Mouse (Mus musculus): ENCODE data around the gene Sdr39u1. TPM values are rescaled to one million over a fixed set of nuclear protein-coding genes. Genes with fewer than 3 reads are reported as not detected.

The Sdr39u1 gene
- polyA plus RNA-seq, 1 experiment from 2014 or later = 27.5 TPM

DNA sequence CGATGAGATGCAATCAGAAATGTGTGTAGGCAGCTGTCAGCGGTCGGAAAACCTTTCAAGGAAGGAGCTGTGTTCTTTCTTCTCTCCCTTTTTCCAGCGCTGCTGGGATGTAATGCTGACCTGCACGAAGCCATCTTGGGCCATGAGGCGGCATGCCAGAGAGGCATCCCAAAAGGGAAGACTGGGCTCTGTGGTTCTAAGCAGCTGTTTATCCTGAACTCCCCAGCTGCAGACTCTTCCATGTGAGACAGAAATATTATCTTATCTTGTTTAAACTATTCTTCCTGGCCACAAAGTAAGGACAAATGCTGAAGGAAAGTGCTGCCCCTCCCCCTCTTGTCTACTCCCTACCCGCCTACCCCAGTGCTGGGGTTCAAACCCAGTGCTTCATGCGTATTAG lies 19.1 kb downstream of the Sdr39u1 start:
- peaks cover 34% of the 10 kb centered on the region for H3K4me1 ChIP-seq
- H3K36me3 ChIP-seq = no peaks in the 10 kb centered on the region
- H3K27ac ChIP-seq (replicated peaks) = no peak overlapping the region
- no peaks in the 10 kb centered on the region for H3K9me3 ChIP-seq (replicated peaks)
- WGBS = 83% methylated on average over 8 of the region's 8 CpGs
- DNase-seq (ENCODE audit: low spot score) = no peak
- H3K4me3 ChIP-seq = no peak overlapping the region
- H3K27me3 ChIP-seq (ENCODE audit: low read depth, poor library complexity, severe bottlenecking) = 0 out of 2 replicates have a peak, but pooled peaks cover 4% of the 10 kb centered on the region

DNA sequence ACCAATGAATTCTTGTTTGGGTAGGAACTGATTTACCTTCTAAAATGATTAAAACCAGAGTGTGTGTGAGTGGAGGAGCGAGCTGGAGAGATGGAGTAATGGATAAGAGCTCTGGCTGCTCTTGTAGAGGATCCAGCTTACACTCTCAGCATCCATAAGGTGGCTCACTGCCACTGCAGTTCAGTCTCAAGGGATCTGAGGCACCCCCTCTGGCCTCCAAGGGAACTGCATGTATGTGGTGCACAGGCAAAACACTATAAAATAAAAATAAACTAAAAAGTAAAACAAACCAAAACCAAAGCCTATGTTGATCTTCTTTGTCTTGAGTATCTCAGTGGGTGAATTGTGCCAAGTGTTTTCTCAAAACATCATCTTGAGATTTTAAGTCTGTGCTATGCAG lies 20.5 kb downstream of the Sdr39u1 start:
- 32% methylated on average over 1 of the region's 1 CpGs for WGBS
- H3K27me3 ChIP-seq (ENCODE audit: low read depth, poor library complexity, severe bottlenecking) = 0 out of 2 replicates have a peak, but pooled peaks cover 4% of the 10 kb centered on the region
- DNase-seq (ENCODE audit: low spot score) = peak; percentile 57
- no peak overlapping the region for H3K27ac ChIP-seq (replicated peaks)
- H3K9me3 ChIP-seq (replicated peaks) = no peaks in the 10 kb centered on the region
- no peaks in the 10 kb centered on the region for H3K36me3 ChIP-seq
- H3K4me3 ChIP-seq = no peak overlapping the region
- H3K4me1 ChIP-seq = peaks cover 25% of the 10 kb centered on the region

DNA sequence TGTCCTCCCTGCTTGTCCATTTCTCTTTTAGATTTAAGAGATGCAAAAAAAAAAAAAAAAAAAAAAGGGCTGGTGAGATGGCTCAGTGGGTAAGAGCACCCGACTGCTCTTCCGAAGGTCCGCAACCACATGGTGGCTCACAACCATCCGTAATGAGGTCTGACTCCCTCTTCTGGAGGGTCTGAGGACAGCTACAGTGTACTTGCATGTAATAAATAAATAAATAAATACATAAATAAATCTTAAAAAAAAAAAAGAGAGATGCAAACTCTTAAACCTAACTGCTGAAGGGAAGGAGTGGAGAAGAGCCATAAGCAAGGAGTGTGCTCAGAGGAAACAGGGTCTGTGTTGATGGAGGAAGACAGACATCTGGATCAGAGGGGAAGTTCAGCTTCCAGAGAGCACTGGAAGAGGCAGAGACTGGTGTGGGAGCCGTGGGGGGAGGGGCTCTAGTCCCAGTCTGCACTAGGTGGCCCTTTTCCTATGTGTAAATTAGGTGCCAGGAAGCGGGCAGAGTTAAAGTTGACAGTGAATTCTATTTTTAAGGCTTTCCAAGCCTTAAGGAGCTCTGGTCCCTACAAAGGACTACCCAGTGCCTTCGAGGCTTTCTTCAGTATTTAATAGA lies 21.7 kb downstream of the Sdr39u1 start:
- WGBS = 34% methylated on average over 7 of the region's 7 CpGs
- H3K9me3 ChIP-seq (replicated peaks) = no peaks in the 10 kb centered on the region
- peaks cover 24% of the 10 kb centered on the region for H3K4me1 ChIP-seq
- no peak for DNase-seq (ENCODE audit: low spot score)
- 0 out of 2 replicates have a peak, but pooled peaks cover 3% of the 10 kb centered on the region for H3K27me3 ChIP-seq (ENCODE audit: low read depth, poor library complexity, severe bottlenecking)
- H3K27ac ChIP-seq (replicated peaks) = no peak overlapping the region
- no peak overlapping the region for H3K4me3 ChIP-seq
- no peaks in the 10 kb centered on the region for H3K36me3 ChIP-seq

DNA sequence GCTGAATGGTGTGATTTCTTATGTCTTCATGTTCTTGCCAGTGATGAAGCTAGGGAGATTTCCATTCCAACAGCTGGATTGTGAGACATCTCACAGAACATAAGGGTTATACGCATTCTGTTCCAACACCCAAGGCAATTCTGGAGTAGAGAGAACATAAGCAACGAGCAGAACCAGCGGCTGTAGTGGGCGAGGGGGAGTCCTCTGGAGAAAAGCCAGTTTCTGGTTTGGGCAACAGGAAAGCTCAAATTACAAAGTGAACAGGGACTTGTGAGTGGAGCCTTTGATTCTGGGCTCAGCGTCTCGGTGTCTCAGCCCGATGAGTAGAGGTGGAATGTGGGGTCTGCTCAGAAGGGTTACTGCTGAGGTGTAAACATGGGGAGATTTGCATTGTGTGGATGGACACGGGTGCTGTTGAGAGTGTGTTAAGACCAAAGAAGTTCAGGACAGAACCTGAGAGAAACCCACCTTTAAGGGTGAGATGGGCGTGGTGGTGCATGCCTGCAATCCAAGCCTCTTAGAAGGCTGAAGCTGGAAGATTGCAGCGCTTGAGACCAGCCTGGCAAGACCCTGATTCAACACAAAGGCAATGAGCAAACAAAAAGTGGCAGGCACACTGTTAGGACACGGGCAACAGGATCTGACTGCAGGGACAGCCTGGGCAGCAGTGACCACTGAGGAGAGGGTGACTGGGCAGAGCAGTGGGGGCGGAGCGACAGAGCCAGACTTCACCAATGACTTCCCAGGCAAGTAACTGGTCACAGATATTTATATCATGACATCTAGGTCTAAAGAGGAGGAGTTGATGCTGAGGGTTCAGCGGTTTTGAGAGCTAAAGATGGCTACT lies 22.4 kb downstream of the Sdr39u1 start:
- Histone ChIP-seq H3K36me3 (peaks cover 6% of the 10 kb centered on the region), H3K27me3 (ENCODE audit: low read depth, poor library complexity, severe bottlenecking) (no peaks in the 10 kb centered on the region), H3K4me1 (peaks cover 26% of the 10 kb centered on the region), H3K27ac (replicated peaks) (no peak overlapping the region), H3K4me3 (no peak overlapping the region; the same call in 1 of the 2 replicates), H3K9me3 (replicated peaks) (no peaks in the 10 kb centered on the region)
- WGBS = 37% methylated on average over 14 of the region's 14 CpGs
- no peak for DNase-seq (ENCODE audit: low spot score)

DNA sequence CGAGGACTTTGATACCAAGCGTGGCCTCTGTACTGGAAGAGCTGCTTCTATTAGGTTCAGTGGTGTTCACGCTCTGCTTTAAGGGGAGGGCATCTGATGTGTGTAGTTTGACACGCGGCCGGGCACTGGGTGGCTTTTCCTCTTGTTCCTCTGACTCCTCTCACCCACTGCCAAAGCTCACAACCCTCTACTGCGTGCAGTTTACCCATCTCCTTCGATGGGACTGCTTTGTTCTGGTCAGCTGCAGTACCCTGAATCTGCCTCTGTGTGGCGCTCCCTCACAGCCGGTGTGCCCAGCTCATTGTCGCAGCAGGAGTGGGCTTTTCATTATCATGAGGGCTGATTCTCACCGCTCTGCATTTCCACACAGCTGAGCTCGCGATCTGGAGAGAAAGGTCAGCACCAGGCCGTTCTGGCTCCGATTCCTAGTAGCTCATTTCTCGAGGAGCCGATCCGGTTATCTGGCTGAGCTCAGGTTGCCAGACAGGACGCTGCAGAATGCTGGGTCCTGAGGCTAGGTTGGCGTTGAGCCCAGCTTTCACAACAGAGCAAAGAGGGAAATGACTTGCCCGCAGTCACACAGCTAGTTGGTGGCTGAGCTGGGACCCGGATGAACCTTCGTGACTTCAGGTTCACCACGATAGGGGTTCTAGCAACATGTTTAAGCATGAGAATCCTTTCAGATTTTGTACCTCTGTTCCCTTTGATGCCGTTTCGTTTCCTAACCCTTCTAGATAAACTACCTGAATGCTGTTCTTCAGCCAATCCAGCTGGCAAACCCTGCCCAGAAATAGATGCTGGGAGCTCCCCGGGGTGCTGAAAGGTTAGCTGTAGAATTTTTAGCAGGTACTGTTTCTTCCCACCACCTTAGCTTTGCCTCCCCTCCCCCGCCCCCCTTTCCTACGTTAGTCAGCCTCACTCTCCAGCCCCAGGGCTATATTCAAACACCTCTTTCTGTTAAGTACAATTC lies 26.1 kb downstream of the Sdr39u1 start:
- Histone ChIP-seq H3K27ac (replicated peaks) (peak overlapping the region; percentile 71), H3K4me3 (peak overlapping the region; percentile 40), H3K4me1 (peaks cover 26% of the 10 kb centered on the region), H3K27me3 (ENCODE audit: low read depth, poor library complexity, severe bottlenecking) (no peaks in the 10 kb centered on the region), H3K36me3 (peaks cover 43% of the 10 kb centered on the region), H3K9me3 (replicated peaks) (no peaks in the 10 kb centered on the region)
- WGBS = 18% methylated on average over 30 of the region's 30 CpGs
- DNase-seq (ENCODE audit: low spot score) = peak; percentile 86

DNA sequence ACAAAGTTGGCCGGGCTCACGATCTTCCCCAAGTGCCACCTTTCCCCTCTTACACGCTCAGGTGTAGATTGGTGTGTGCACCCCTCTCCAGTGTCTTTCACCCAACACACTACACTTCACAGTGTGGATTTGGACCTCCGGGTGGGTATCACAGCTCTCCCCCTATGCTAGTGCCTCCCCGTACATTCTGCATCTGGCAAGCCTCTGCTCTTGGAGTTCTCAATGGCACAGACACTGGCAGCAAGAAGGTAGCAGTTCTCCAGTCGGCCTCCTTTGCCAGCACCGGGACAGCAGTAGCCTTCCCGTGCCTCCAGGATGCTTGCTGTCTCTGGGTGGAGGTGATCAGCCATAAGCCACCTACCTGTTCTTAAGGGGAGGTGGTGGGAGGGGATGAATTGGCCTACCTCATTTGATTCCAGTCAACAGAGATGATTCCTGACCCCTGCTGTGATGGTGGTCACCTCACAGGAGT lies 26.8 kb downstream of the Sdr39u1 start:
- Histone ChIP-seq H3K4me3 (no peak overlapping the region), H3K9me3 (replicated peaks) (no peaks in the 10 kb centered on the region), H3K27me3 (ENCODE audit: low read depth, poor library complexity, severe bottlenecking) (no peaks in the 10 kb centered on the region), H3K36me3 (peaks cover 50% of the 10 kb centered on the region), H3K27ac (replicated peaks) (peak overlapping the region; percentile 71), H3K4me1 (peaks cover 22% of the 10 kb centered on the region)
- DNase-seq (ENCODE audit: low spot score) = no peak
- 87% methylated on average over 8 of the region's 8 CpGs for WGBS

DNA sequence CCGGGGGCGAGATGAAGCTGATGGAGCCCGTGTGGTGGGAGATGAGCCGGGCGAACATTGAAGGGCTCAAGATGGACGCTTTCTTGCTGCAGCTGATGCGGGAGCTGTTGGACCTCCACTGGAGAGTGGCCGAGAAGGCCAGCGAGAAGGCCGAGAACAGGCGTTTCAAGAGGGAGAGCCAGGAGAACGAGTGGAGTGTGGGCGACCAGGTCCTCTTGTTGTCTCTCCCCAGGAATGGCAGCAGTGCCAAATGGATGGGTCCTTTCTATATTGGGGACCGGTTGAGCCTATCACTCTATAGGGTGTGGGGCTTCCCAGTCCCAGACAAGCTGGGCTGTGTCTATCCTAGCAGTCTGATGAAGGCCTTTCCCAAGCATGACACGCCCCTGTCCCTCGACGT lies 27.5 kb downstream of the Sdr39u1 start:
- WGBS = 92% methylated on average over 17 of the region's 17 CpGs
- peaks cover 15% of the 10 kb centered on the region for H3K4me1 ChIP-seq
- H3K4me3 ChIP-seq = no peak overlapping the region
- H3K9me3 ChIP-seq (replicated peaks) = no peaks in the 10 kb centered on the region
- DNase-seq (ENCODE audit: low spot score) = no peak
- peaks cover 57% of the 10 kb centered on the region for H3K36me3 ChIP-seq
- H3K27me3 ChIP-seq (ENCODE audit: low read depth, poor library complexity, severe bottlenecking) = no peaks in the 10 kb centered on the region
- no peak overlapping the region for H3K27ac ChIP-seq (replicated peaks)

DNA sequence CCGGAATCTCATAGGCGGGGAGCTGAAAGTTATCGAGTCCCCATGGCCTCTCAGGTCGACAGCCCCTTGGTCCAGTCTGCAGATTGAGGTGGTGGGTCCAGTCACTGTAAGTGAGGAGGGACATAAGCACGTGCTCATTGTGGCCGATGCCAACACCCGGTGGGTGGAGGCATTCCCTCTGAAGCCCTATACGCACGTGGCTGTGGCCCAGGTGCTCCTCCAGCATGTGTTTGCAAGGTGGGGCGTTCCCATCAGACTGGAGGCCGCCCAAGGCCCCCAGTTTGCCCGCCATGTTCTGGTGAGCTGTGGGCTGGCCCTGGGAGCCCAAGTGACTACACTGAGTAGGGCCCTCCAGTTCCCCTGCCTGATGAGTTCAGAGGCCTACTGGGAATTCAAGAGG lies 28.1 kb downstream of the Sdr39u1 start:
- H3K4me1 ChIP-seq = peaks cover 14% of the 10 kb centered on the region
- no peaks in the 10 kb centered on the region for H3K27me3 ChIP-seq (ENCODE audit: low read depth, poor library complexity, severe bottlenecking)
- H3K27ac ChIP-seq (replicated peaks) = no peak overlapping the region
- no peaks in the 10 kb centered on the region for H3K9me3 ChIP-seq (replicated peaks)
- DNase-seq (ENCODE audit: low spot score) = no peak
- no peak overlapping the region for H3K4me3 ChIP-seq
- 95% methylated on average over 12 of the region's 12 CpGs for WGBS
- H3K36me3 ChIP-seq = peaks cover 61% of the 10 kb centered on the region

DNA sequence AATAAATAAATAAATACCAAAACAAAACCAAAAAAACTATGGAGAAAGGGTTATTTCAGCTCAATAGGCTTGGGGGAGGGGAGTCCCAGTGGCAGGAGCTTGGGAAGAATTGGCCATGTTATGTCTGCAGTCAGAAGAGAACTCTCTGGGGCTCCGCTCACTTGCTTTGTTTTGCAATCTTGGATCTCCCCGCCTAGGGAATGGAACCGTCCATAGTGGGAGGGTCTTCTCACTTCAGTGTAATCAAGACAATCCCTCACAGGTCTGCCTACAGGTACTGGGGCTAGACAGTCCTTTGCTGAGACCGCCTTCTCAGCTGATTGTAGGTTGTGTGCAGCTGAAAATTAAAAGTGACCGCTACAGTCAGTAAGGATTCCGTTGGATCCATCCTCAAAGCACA lies 30.6 kb downstream of the Sdr39u1 start:
- no peak for DNase-seq (ENCODE audit: low spot score)
- Histone ChIP-seq H3K27me3 (ENCODE audit: low read depth, poor library complexity, severe bottlenecking) (no peaks in the 10 kb centered on the region), H3K27ac (replicated peaks) (no peak overlapping the region), H3K4me3 (no peak overlapping the region), H3K36me3 (peaks cover 86% of the 10 kb centered on the region), H3K9me3 (replicated peaks) (no peaks in the 10 kb centered on the region), H3K4me1 (peaks cover 14% of the 10 kb centered on the region)
- WGBS = 94% methylated on average over 6 of the region's 6 CpGs

DNA sequence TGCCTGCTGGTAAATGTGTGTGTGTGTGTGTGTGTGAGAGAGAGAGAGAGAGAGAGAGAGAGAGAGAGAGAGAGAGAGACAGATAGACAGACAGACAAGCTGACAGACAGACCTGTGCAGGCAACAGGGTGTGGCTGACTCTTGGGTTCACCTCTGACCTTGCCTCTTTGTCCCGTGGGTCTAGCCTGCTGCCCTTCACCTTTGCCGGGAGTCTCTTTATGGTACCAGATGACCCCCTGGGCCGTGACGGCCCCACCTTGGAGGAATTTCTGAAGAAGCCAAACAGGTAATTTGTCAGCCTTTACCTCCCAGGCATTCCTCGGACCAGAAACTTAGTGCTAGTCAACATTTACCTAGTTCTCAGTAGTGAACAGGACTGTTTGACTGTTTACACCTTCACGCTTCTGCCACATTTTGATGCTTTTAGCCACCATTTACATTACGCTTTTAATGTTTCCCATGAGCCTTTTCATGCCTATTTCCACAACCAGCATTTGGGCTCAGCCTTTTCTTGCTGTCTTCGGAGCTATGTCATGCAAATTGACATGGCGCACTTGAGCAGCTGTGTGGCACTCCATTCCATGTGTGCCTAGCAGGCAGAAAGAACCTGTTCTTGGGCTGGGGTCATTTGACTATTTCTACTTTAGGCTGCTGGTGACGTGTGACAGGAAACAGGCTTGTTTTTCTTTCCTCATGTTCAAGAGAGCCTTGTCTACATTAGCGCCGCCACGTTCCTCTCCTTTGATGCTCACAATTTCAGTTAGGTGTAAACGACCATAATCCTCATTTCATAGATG lies 31.7 kb downstream of the Sdr39u1 start:
- H3K9me3 ChIP-seq (replicated peaks) = no peaks in the 10 kb centered on the region
- H3K27me3 ChIP-seq (ENCODE audit: low read depth, poor library complexity, severe bottlenecking) = no peaks in the 10 kb centered on the region
- no peak overlapping the region for H3K4me3 ChIP-seq
- DNase-seq (ENCODE audit: low spot score) = no peak
- peaks cover 97% of the 10 kb centered on the region for H3K36me3 ChIP-seq
- 89% methylated on average over 14 of the region's 14 CpGs for WGBS
- H3K27ac ChIP-seq (replicated peaks) = no peak overlapping the region
- peaks cover 3% of the 10 kb centered on the region for H3K4me1 ChIP-seq

DNA sequence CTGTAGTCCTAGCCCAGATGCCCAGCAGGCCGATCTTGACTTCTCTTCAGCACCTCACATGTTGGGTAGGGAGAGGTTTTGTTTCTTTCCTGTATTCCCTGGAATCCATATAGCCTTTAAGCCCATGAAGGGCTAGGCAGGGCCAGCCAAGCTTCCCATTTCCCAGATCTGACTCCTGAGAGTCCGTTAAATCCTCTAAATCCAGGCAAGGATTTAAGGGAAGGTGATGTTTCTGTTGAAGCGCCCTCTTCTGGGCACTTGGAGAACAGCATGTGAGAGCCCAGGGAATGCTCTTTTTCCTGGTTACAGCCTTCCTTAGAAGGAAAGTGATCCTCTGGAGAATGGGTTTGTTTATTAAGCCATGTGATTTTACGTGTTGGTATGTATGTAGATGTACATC lies 33.1 kb downstream of the Sdr39u1 start:
- Histone ChIP-seq H3K4me3 (no peak overlapping the region), H3K4me1 (peaks cover 7% of the 10 kb centered on the region), H3K9me3 (replicated peaks) (no peaks in the 10 kb centered on the region), H3K27me3 (ENCODE audit: low read depth, poor library complexity, severe bottlenecking) (no peaks in the 10 kb centered on the region), H3K27ac (replicated peaks) (no peak overlapping the region), H3K36me3 (peaks cover 95% of the 10 kb centered on the region)
- 40% methylated on average over 4 of the region's 4 CpGs for WGBS
- peak; percentile 65 for DNase-seq (ENCODE audit: low spot score)

DNA sequence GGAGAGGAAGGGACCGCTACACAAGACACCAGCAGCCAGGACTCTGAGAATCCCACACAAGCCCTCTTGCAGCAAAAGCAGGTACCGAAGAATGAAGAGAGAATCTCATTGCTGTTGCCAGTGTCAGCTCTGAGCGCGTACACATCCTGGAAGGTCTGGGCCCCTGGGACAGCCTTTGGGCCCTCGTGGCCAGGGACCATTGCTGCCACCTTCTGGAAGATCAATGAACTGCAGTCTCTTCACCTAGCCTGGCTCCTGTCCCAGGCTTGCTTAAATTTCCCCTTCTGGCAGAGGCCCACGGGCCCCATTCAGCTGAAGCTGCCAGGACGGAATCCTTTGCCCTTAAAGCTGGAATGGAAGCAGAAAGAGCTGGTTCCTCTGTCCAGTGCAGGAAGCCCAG lies 36.3 kb downstream of the Sdr39u1 start:
- Histone ChIP-seq H3K9me3 (replicated peaks) (no peaks in the 10 kb centered on the region), H3K4me1 (peaks cover 20% of the 10 kb centered on the region), H3K4me3 (0 out of 2 replicates have a peak overlapping the region, but pooled peaks have one; percentile 7), H3K27ac (replicated peaks) (no peak overlapping the region), H3K36me3 (peaks cover 68% of the 10 kb centered on the region), H3K27me3 (ENCODE audit: low read depth, poor library complexity, severe bottlenecking) (no peaks in the 10 kb centered on the region)
- peak; percentile 78 for DNase-seq (ENCODE audit: low spot score)
- WGBS = 43% methylated on average over 7 of the region's 7 CpGs
